Mouse (Mus musculus) ES-E14 (cell line): ENCODE results near the gene Dppa5a.

Experiments used
- HCFC1 ChIP-seq: IDR thresholded peaks from 2 replicates; pipeline ENCODE4 v1.6.1; 2012; ENCODE audit warnings: low read length, inconsistent platforms, borderline replicate concordance; ENCODE audit not compliant: insufficient read depth
- MAFK ChIP-seq: IDR thresholded peaks from 2 replicates; pipeline ENCODE4 v1.6.1; 2014; ENCODE audit warnings: mild to moderate bottlenecking, low read depth, low read length, inconsistent platforms; ENCODE audit not compliant: insufficient read depth

DNA sequence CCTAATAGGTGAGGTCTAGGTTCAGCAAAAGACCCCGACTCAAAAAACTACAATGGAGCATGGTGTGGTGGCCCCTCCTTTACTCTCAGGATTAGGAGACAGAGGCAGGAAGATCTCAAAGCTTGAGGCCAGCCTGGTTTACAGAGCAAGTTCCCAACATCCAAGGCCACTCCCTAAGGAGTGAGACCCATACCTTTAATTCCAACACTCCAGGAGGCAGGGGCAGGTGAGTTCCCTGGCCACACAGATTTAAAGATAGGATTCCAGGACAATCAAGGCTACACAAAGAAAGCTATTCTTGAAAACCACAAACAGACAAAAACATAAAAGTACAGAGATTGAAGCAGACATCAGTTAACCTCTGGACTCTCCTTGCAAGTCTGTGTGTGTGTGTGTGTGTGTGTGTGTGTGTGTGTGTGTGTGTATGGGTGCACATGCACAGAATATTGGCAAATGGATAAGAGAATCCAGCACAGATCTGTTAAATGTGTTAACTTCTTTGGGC is 7.0 kb upstream of the Dppa5a start:
- no peak for TF ChIP-seq MAFK
- no peak for TF ChIP-seq HCFC1
